Mouse (Mus musculus): ENCODE data around the gene Il23a. TPM values are rescaled to one million over a fixed set of nuclear protein-coding genes. Genes with fewer than 3 reads are reported as not detected.

Gene Il23a
- polyA plus RNA-seq, 1 experiment from 2014 or later = 0.16 TPM

GRCm38 (mm10) chr10:128271883-128272282 lies 26.7 kb downstream of the Il23a start:
- DNase-seq (ENCODE audit: low spot score) (peak; percentile 68), ATAC-seq (replicated peaks; ENCODE audit: low FRiP score, low read depth) (no peak)
- 69% methylated on average over 2 of the region's 2 CpGs for WGBS
- Histone ChIP-seq H3K27ac (no peak overlapping the region), H3K4me3 (replicated peaks; ENCODE audit: low read depth, low read length) (no peak overlapping the region), H3K4me1 (replicated peaks; ENCODE audit: insufficient read depth, low read length) (no peaks in the 10 kb centered on the region; the same call in 1 of the 2 replicates), H3K4me2 (ENCODE audit: low read length) (0 out of 2 replicates have a peak overlapping the region, but pooled peaks have one; percentile 22), H3K27me3 (ENCODE audit: insufficient read depth, low read length) (no peaks in the 10 kb centered on the region), H3K36me3 (ENCODE audit: insufficient read depth, low read length) (peaks cover 2% of the 10 kb centered on the region; the same call in 1 of the 2 replicates), H3K9me3 (replicated peaks; ENCODE audit: low read length) (no peaks in the 10 kb centered on the region), H3K9ac (ENCODE audit: low read depth, low read length) (no peak overlapping the region)
- peak; percentile 60 for TF ChIP-seq CTCF (IDR thresholded peaks at IDR 0.05; ENCODE audit: low read depth)

GRCm38 (mm10) chr10:128270866-128271265 lies 27.7 kb downstream of the Il23a start:
- Histone ChIP-seq H3K36me3 (ENCODE audit: insufficient read depth, low read length) (no peaks in the 10 kb centered on the region), H3K27ac (peak overlapping the region; percentile 91), H3K27me3 (ENCODE audit: insufficient read depth, low read length) (no peaks in the 10 kb centered on the region), H3K9ac (ENCODE audit: low read depth, low read length) (peak overlapping the region; percentile 84), H3K4me3 (replicated peaks; ENCODE audit: low read depth, low read length) (peak overlapping the region; percentile 88), H3K4me1 (replicated peaks; ENCODE audit: insufficient read depth, low read length) (no peaks in the 10 kb centered on the region; the same call in 1 of the 2 replicates), H3K4me2 (ENCODE audit: low read length) (peak overlapping the region; percentile 70), H3K9me3 (replicated peaks; ENCODE audit: low read length) (no peaks in the 10 kb centered on the region)
- TF ChIP-seq CTCF (IDR thresholded peaks at IDR 0.05; ENCODE audit: low read depth) = no peak; the same call in 1 of the 2 replicates
- no peak for ATAC-seq (replicated peaks; ENCODE audit: low FRiP score, low read depth)
- WGBS = 46% methylated on average over 7 of the region's 7 CpGs
- DNase-seq (ENCODE audit: low spot score) = no peak

GRCm38 (mm10) chr10:128270287-128270841 lies 28.2 kb downstream of the Il23a start, which contains the start of gene Stat2:
Stat2 (plus strand) TSS chr10:128270559.
- Histone ChIP-seq H3K4me3 (replicated peaks; ENCODE audit: low read depth, low read length) (peak within 1 kb of the TSS; percentile 88), H3K9me3 (replicated peaks; ENCODE audit: low read length) (no peaks in the 10 kb centered on the region), H3K27me3 (ENCODE audit: insufficient read depth, low read length) (no peaks in the 10 kb centered on the region), H3K9ac (ENCODE audit: low read depth, low read length) (peak within 1 kb of the TSS; percentile 84), H3K36me3 (ENCODE audit: insufficient read depth, low read length) (no peaks in the 10 kb centered on the region), H3K27ac (peak within 1 kb of the TSS; percentile 91), H3K4me1 (replicated peaks; ENCODE audit: insufficient read depth, low read length) (no peaks in the 10 kb centered on the region; the same call in 1 of the 2 replicates), H3K4me2 (ENCODE audit: low read length) (peak within 1 kb of the TSS; percentile 70)
- DNase-seq (ENCODE audit: low spot score) (peak; percentile 99), ATAC-seq (replicated peaks; ENCODE audit: low FRiP score, low read depth) (peak; percentile 98)
- under 1% methylated on average over 43 of the region's 43 CpGs for WGBS
- no peak for TF ChIP-seq CTCF (IDR thresholded peaks at IDR 0.05; ENCODE audit: low read depth)

GRCm38 (mm10) chr10:128269206-128269910 lies 29.2 kb downstream of the Il23a start:
- Histone ChIP-seq H3K36me3 (ENCODE audit: insufficient read depth, low read length) (no peaks in the 10 kb centered on the region), H3K9me3 (replicated peaks; ENCODE audit: low read length) (no peaks in the 10 kb centered on the region), H3K27me3 (ENCODE audit: insufficient read depth, low read length) (no peaks in the 10 kb centered on the region), H3K4me2 (ENCODE audit: low read length) (peak overlapping the region; percentile 70; the same call in 1 of the 2 replicates), H3K27ac (no peak overlapping the region), H3K9ac (ENCODE audit: low read depth, low read length) (peak overlapping the region; percentile 51; the same call in 1 of the 2 replicates), H3K4me1 (replicated peaks; ENCODE audit: insufficient read depth, low read length) (no peaks in the 10 kb centered on the region; the same call in 1 of the 2 replicates), H3K4me3 (replicated peaks; ENCODE audit: low read depth, low read length) (0 out of 2 replicates have a peak overlapping the region, but pooled peaks have one; percentile 88)
- ATAC-seq (replicated peaks; ENCODE audit: low FRiP score, low read depth) (no peak), DNase-seq (ENCODE audit: low spot score) (no peak)
- no peak for TF ChIP-seq CTCF (IDR thresholded peaks at IDR 0.05; ENCODE audit: low read depth)
- WGBS = 91% methylated on average over 16 of the region's 16 CpGs

GRCm38 (mm10) chr10:128268371-128268770 lies 30.2 kb downstream of the Il23a start, which contains the start of gene Apof:
Apof (plus strand) TSS chr10:128268671.
- 85% methylated on average over 6 of the region's 6 CpGs for WGBS
- Histone ChIP-seq H3K9ac (ENCODE audit: low read depth, low read length) (no peak within 1 kb of the TSS), H3K4me2 (ENCODE audit: low read length) (no peak within 1 kb of the TSS), H3K27ac (no peak within 1 kb of the TSS), H3K27me3 (ENCODE audit: insufficient read depth, low read length) (no peaks in the 10 kb centered on the region), H3K36me3 (ENCODE audit: insufficient read depth, low read length) (no peaks in the 10 kb centered on the region), H3K4me1 (replicated peaks; ENCODE audit: insufficient read depth, low read length) (no peaks in the 10 kb centered on the region; the same call in 1 of the 2 replicates), H3K9me3 (replicated peaks; ENCODE audit: low read length) (no peaks in the 10 kb centered on the region), H3K4me3 (replicated peaks; ENCODE audit: low read depth, low read length) (no peak within 1 kb of the TSS)
- TF ChIP-seq CTCF (IDR thresholded peaks at IDR 0.05; ENCODE audit: low read depth) = no peak
- no peak for ATAC-seq (replicated peaks; ENCODE audit: low FRiP score, low read depth)
- no peak for DNase-seq (ENCODE audit: low spot score)
